Comparison of ENCODE assay signal across 20 mouse cellular contexts in the genomic region with DNA sequence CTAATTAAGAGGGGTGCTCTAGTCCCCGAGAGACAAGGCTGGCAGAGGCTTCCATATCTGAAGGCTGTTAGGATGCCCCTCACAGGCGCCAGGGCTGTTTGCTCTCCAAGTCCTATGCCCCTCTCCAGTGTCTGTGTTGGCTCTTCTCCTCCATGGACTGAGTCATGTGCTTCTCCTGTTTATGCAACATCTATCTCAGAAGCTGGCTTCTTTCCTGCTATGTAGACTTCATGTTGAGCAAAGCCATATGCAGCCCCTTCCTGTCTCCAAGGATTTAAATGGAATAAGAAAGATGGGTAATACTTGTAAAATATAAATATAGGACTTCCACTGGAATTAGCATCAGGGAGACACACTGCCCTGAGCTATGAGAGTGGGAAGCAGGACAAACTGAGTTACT.
"Had no signal": no experiment of that assay in that cellular context is flagged by ENCODE, and none has a peak within 500 bp of the region (broad histone marks: within the 10 kb centered on the region; RNA-seq: fewer than 3 reads in every experiment).

No protein-coding gene starts in this region.

- H3K27ac ChIP-seq: kidney, postnatal 0 days; left cerebral cortex, adult 2 months; liver, embryonic 14.5 days; macrophage; midbrain, embryonic 10.5 days; midbrain, embryonic 13.5 days; neural tube, embryonic 13.5 days had no signal

- ATAC-seq: liver, postnatal 0 days; lung, postnatal 0 days; midbrain, embryonic 13.5 days; midbrain, embryonic 16.5 days had no signal

- H3K36me3 ChIP-seq: midbrain, embryonic 10.5 days; midbrain, embryonic 13.5 days; neural tube, embryonic 13.5 days had no signal

- H3K4me1 ChIP-seq: neural tube, embryonic 13.5 days had no signal

- H3K4me3 ChIP-seq: left cerebral cortex, adult 2 months; midbrain, embryonic 10.5 days; midbrain, embryonic 13.5 days; myocyte; neural tube, embryonic 13.5 days had no signal

- H3K4me2 ChIP-seq: liver, embryonic 11.5 days; lung, embryonic 14.5 days; midbrain, embryonic 13.5 days; neural tube, embryonic 13.5 days had no signal

- DNase-seq: kidney, adult 2 months; kidney, postnatal 36 days; layer of hippocampus, postnatal 36 days; liver, postnatal 0 days; lung, embryonic 14.5 days; retina, postnatal 1 day; right cerebral cortex, postnatal 25 days; spleen, adult 18-20 months; thymus, postnatal 25 days had no signal

- H3K9ac ChIP-seq: liver, embryonic 14.5 days; liver, postnatal 0 days; lung, embryonic 14.5 days; midbrain, embryonic 13.5 days; neural tube, embryonic 13.5 days had no signal

- H3K9me3 ChIP-seq: midbrain, embryonic 10.5 days; midbrain, embryonic 13.5 days; neural tube, embryonic 13.5 days had no signal

- H3K27me3 ChIP-seq: midbrain, embryonic 13.5 days; neural tube, embryonic 13.5 days had no signal
